Mouse (Mus musculus): ENCODE data around the gene Ndufb5. TPM values are rescaled to one million over a fixed set of nuclear protein-coding genes. Genes with fewer than 3 reads are reported as not detected.

Gene Ndufb5
- polyA plus RNA-seq (2012), result 48.5 and 55.0 TPM in 2 replicates

GRCm38 (mm10) chr3:32736244-32737171 is at the start of gene Ndufb5:
TSS of gene Ndufb5 (plus strand) at chr3:32736990.

GRCm38 (mm10) chr3:32705647-32706348 is 31.0 kb upstream of the Ndufb5 start, which contains the start of gene Actl6a:
TSS of gene Actl6a (plus strand) at chr3:32706298.

GRCm38 (mm10) chr3:32737172-32737655 is 424 bp downstream of the Ndufb5 start, which contains the start of gene Mrpl47:
TSS of gene Mrpl47 (minus strand) at chr3:32737605.

Other genes starting within 250 kb of the Ndufb5 start
- not detected in 2 replicates for gene Kcnmb3, start 244.8 kb upstream of the Ndufb5 start, polyA plus RNA-seq (2012)
- 4.0 and 5.2 TPM in 2 replicates for gene Zfp639, start 226.7 kb upstream of the Ndufb5 start, polyA plus RNA-seq (2012)
- gene Mfn1, start 207.5 kb upstream of the Ndufb5 start, polyA plus RNA-seq (2012), result 4.1 and 6.7 TPM in 2 replicates
- 7.4 and 7.8 TPM in 2 replicates for gene Gnb4, start 120.4 kb upstream of the Ndufb5 start, polyA plus RNA-seq (2012)
- gene Actl6a, start 30.7 kb upstream of the Ndufb5 start, polyA plus RNA-seq (2012), result 19.6 and 21.4 TPM in 2 replicates
- 1.3 and 1.9 TPM in 2 replicates for gene Mrpl47, start 615 bp downstream of the Ndufb5 start, polyA plus RNA-seq (2012)
- gene Usp13, start 80.6 kb downstream of the Ndufb5 start, polyA plus RNA-seq (2012), result not detected in 2 replicates

All from megakaryocyte-erythroid progenitor cell, adult 5 weeks (primary cell).